Mouse (Mus musculus) liver, embryonic 16.5 days (tissue): ENCODE results near the gene Ntf5. TPM values are rescaled to one million over a fixed set of nuclear protein-coding genes. Genes with fewer than 3 reads are reported as not detected.

Source experiments
- ATAC-seq: fragments of 200-750 bp; cut with Nextera tagmentation; 2 replicates; pipeline ENCODE4 v1.8.0; 2017; ENCODE audit warnings: low read depth, mild to moderate bottlenecking, moderate number of reproducible peaks, moderate library complexity
- H3K27ac ChIP-seq: fragments of 300-500 bp; sonication (generic); 2 replicates; pipeline ENCODE4 v1.5.1; 2014; ENCODE audit warnings: mild to moderate bottlenecking, low read length
- H3K27me3 ChIP-seq: fragments of 300-500 bp; sonication (generic); 2 replicates; pipeline ENCODE4 v1.6.1; 2014; ENCODE audit warnings: low read depth, low read length, mixed read lengths; ENCODE audit not compliant: control insufficient read depth, insufficient read depth
- H3K36me3 ChIP-seq: fragments of 300-500 bp; sonication (generic); 2 replicates; pipeline ENCODE4 v1.6.1; 2014; ENCODE audit warnings: mild to moderate bottlenecking; ENCODE audit not compliant: control insufficient read depth, insufficient read depth
- H3K4me1 ChIP-seq: fragments of 300-500 bp; sonication (generic); 2 replicates; pipeline ENCODE4 v1.6.1; 2014; ENCODE audit warnings: low read depth, low read length, mixed read lengths; ENCODE audit not compliant: control insufficient read depth
- H3K4me2 ChIP-seq: fragments of 300-500 bp; sonication (generic); 2 replicates; pipeline ENCODE4 v1.6.1; 2014; ENCODE audit warnings: low read depth, low read length, mixed read lengths
- H3K4me3 ChIP-seq: fragments of 300-500 bp; sonication (generic); 2 replicates; pipeline ENCODE4 v1.5.1; 2014; ENCODE audit warnings: low read depth, mild to moderate bottlenecking, low read length
- H3K9ac ChIP-seq: fragments of 300-500 bp; sonication (generic); 2 replicates; pipeline ENCODE4 v1.6.1; 2014; ENCODE audit warnings: low read depth, low read length
- H3K9me3 ChIP-seq: fragments of 300-500 bp; sonication (generic); replicated peaks from 2 replicates; pipeline ENCODE4 v1.6.1; 2016; ENCODE audit warnings: low read length; ENCODE audit not compliant: control insufficient read depth
- WGBS: fragments of 180-500 bp; shearing (Covaris S2); extraction: QIAGEN DNeasy Blood & Tissue Kit; methylation state at CpG from one replicate; pipeline ENCODE4 v1.1.7; 2014; ENCODE audit not compliant: insufficient replicate concordance; 5-methylcytosine and 5-hydroxymethylcytosine counted together
- polyA plus RNA-seq: library from polyadenylated mRNA; unstranded; fragments of >200 nt; fragmentation: Nextera tagmentation; extraction: Ambion mirVana; gene quantifications from 2 replicates; pipeline ENCODE4 v1.2.1, GENCODE M21; 2015

The Ntf5 gene
- polyA plus RNA-seq, 1 experiment from 2014 or later: 0.09 TPM

GRCm38 (mm10) chr7:45408949-45409348 is 4.5 kb upstream of the Ntf5 start:
- Histone ChIP-seq H3K4me3 (no peak overlapping the region), H3K9ac (no peak overlapping the region), H3K27me3 (peaks cover 85% of the 10 kb centered on the region), H3K4me2 (no peak overlapping the region), H3K9me3 (no peaks in the 10 kb centered on the region), H3K27ac (no peak overlapping the region), H3K4me1 (peaks cover 8% of the 10 kb centered on the region), H3K36me3 (no peaks in the 10 kb centered on the region)
- WGBS: 73% methylated on average over 17 of the region's 17 CpGs
- no peak for ATAC-seq

GRCm38 (mm10) chr7:45409497-45410163 is 3.9 kb upstream of the Ntf5 start:
- Histone ChIP-seq H3K9ac (no peak overlapping the region), H3K4me2 (no peak overlapping the region), H3K4me1 (peaks cover 12% of the 10 kb centered on the region), H3K9me3 (no peaks in the 10 kb centered on the region), H3K4me3 (no peak overlapping the region), H3K27me3 (peaks cover 92% of the 10 kb centered on the region), H3K27ac (no peak overlapping the region), H3K36me3 (no peaks in the 10 kb centered on the region)
- 64% methylated on average over 8 of the region's 8 CpGs for WGBS
- ATAC-seq: no peak

DNA sequence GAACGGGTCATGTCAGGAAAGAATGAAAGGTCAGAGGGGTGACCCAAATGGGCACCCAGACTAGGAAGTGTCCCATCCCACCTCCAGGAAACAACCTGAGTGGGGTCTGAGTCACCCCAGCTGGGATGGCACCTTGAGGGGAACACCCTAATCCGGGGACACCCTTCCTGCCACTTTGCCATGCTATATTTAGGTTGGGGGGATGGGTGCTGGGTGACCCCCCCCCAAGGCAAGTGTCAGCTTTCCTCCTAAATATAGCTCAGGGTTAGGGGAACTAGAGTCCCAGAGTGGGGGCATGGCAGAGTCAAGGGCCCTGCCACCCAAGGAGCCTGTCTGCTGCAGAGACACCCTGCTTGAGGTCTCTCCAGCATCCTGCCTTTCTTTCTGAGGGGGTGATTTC is 1.1 kb upstream of the Ntf5 start:
- Histone ChIP-seq H3K27me3 (peaks cover 96% of the 10 kb centered on the region), H3K4me3 (no peak overlapping the region)
- WGBS: 57% methylated on average over 2 of the region's 2 CpGs

DNA sequence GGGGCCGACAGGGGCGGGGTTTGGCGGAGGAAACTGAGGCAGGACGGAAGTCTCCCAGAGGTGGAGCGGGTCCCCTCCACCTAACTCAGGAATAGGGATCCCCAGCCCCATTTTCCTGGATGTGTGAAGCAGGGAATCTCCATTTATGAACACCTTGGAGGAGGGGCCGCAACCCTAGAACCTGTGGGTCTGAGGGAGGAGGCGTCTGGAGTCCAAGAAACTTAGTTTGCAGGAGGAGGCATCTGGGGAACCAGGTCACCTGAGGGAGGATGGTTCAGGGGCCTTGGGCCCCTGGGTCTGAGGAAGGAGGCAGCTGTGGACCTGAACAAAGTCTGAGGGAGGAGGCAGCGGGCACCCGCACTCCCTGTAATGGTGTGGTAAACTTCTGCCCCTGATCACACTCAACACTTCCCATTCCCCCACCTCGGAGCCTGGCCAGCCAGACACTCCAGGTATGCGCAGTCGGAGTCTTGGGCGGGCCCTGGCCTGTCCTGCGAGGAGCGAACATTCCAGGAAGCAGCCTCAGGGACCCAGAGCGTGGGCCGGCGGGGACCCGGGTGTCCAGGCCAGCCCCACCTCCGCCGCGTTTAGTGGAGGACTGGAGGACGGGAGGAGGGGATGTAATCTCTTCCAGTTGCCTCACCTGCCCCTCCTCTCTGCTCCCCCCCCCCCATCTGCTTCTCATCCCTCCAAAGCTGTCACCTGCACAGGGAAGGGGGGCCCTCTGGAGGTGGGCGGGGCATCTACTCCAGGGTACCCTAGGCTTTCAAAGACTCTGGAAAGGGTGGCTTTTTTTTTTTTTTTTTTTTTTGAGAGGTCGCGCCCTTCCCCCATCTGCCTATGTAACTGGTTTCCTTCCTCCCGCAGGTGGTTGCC is 607 bp downstream of the Ntf5 start:
- ATAC-seq: no peak
- H3K27ac ChIP-seq: no peak overlapping the region
- H3K9ac ChIP-seq: 0 out of 2 replicates have a peak overlapping the region, but pooled peaks have one; percentile 11

More for the DNA sequence above, 1.1 kb upstream of the Ntf5 start:
- H3K36me3 ChIP-seq: no peaks in the 10 kb centered on the region
- ATAC-seq: no peak
- peaks cover 13% of the 10 kb centered on the region for H3K4me1 ChIP-seq
- H3K9me3 ChIP-seq: no peaks in the 10 kb centered on the region
- no peak overlapping the region for H3K9ac ChIP-seq
- no peak overlapping the region for H3K4me2 ChIP-seq
- H3K27ac ChIP-seq: no peak overlapping the region

DNA sequence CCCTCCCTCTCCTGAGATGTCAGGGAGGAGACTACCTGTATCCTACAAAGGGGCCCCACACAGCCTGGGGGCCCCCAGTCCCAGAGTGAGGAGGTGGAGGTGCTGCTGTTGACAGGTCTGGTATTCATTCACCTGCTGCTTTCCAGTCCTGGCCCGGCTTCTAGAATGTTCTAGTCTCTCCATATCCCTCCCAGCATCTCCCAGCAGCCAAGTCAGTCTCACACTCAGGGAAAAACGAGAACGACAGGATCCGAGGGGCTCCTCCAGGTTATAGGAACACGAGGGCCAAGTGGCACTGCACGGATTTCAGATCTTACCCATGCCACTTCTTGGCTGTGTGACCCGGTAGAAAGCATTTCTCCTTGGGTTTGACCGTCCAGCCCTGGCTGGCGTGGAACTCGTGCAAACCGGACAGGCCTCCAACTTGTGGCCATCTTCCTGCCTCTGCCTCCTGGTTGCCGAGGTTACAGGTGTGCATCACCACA is 1.3 kb downstream of the Ntf5 start:
- Histone ChIP-seq H3K27me3 (peaks cover 97% of the 10 kb centered on the region), H3K4me1 (peaks cover 13% of the 10 kb centered on the region), H3K9me3 (no peaks in the 10 kb centered on the region), H3K4me3 (no peak overlapping the region), H3K4me2 (no peak overlapping the region), H3K36me3 (no peaks in the 10 kb centered on the region), H3K27ac (no peak overlapping the region), H3K9ac (no peak overlapping the region)
- WGBS: 23% methylated on average over 12 of the region's 12 CpGs
- no peak for ATAC-seq

More for the DNA sequence above, 607 bp downstream of the Ntf5 start:
- Histone ChIP-seq H3K4me3 (peak overlapping the region; percentile 51), H3K36me3 (no peaks in the 10 kb centered on the region), H3K4me1 (peaks cover 13% of the 10 kb centered on the region), H3K27me3 (peaks cover 96% of the 10 kb centered on the region), H3K9me3 (no peaks in the 10 kb centered on the region), H3K4me2 (peak overlapping the region; percentile 61)
- WGBS: 2% methylated on average over 27 of the region's 27 CpGs

- Histone ChIP-seq H3K4me1 (peaks cover 13% of the 10 kb centered on the region), H3K27me3 (peaks cover 94% of the 10 kb centered on the region), H3K4me3 (no peak overlapping the region), H3K36me3 (no peaks in the 10 kb centered on the region), H3K4me2 (no peak overlapping the region), H3K9me3 (no peaks in the 10 kb centered on the region), H3K27ac (no peak overlapping the region), H3K9ac (no peak overlapping the region)
- 10% methylated on average over 37 of the region's 37 CpGs for WGBS
- ATAC-seq: no peak
These were observed 2.1 kb downstream of the Ntf5 start for GRCm38 (mm10) chr7:45415636-45416035.

DNA sequence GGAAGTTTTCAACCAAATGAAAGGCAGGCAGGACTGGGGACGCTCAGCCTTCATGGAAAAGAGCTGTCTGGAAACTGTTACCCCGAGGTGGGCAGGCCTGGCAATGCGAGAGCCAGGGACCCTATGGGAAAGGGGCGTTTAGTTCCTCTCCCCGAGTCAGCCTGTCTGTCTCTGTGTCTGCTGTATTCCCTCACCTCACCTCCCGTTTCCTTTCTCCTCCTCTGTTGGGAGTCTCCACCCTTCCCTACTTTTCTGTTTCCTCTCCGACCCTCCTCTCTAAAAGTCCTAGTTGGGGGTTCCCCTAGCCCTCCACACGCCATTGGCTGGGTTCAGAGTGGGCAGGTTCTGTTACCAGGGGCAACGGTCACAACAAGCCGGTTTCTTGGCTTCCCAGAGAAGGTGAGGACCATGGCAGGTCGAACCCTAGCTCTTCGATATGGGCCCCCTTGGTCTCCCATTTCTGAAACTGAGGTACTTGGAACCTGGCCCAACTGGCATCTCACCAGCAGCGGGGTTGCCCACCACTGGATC is 4.5 kb downstream of the Ntf5 start:
- H3K27me3 ChIP-seq: peaks cover 72% of the 10 kb centered on the region
- no peaks in the 10 kb centered on the region for H3K9me3 ChIP-seq
- no peak for ATAC-seq
- H3K4me3 ChIP-seq: no peak overlapping the region
- peaks cover 11% of the 10 kb centered on the region for H3K36me3 ChIP-seq
- H3K27ac ChIP-seq: no peak overlapping the region
- 9% methylated on average over 13 of the region's 13 CpGs for WGBS
- no peak overlapping the region for H3K4me2 ChIP-seq
- H3K4me1 ChIP-seq: peaks cover 13% of the 10 kb centered on the region
- H3K9ac ChIP-seq: no peak overlapping the region

GRCm38 (mm10) chr7:45419859-45420614 is 6.5 kb downstream of the Ntf5 start:
- Histone ChIP-seq H3K27ac (no peak overlapping the region), H3K4me3 (no peak overlapping the region), H3K9ac (no peak overlapping the region), H3K4me2 (no peak overlapping the region), H3K36me3 (peaks cover 28% of the 10 kb centered on the region), H3K4me1 (peaks cover 5% of the 10 kb centered on the region), H3K27me3 (peaks cover 52% of the 10 kb centered on the region), H3K9me3 (no peaks in the 10 kb centered on the region)
- no peak for ATAC-seq
- 33% methylated on average over 27 of the region's 27 CpGs for WGBS
